Mouse (Mus musculus) stomach, postnatal 0 days (tissue): ENCODE measurements around the gene Emc8. TPM values are rescaled to one million over a fixed set of nuclear protein-coding genes. Genes with fewer than 3 reads are reported as not detected.
A peak's percentile ranks its signal among the peaks of the same experiment; 100 is the strongest.

Experiments used
- ATAC-seq: fragments of 200-750 bp; cut with Nextera tagmentation; 2 replicates; pipeline ENCODE4 v1.8.0; 2017; ENCODE audit not compliant: low FRiP score, low TSS enrichment
- DNase-seq: peaks from one replicate; pipeline ENCODE4 v3.0.0-alpha.2; 2016; ENCODE audit warnings: low spot score
- H3K27ac ChIP-seq: fragments of 300-500 bp; sonication (generic); replicated peaks from 2 replicates; pipeline ENCODE4 v1.5.1; 2014; ENCODE audit warnings: mild to moderate bottlenecking, control low read depth
- H3K27me3 ChIP-seq: fragments of 300-500 bp; sonication (generic); 2 replicates; pipeline ENCODE4 v1.6.1; 2014; ENCODE audit warnings: low read length; ENCODE audit not compliant: control insufficient read depth, insufficient read depth
- H3K36me3 ChIP-seq: fragments of 300-500 bp; sonication (generic); 2 replicates; pipeline ENCODE4 v1.6.1; 2014; ENCODE audit warnings: low read length, mixed read lengths; ENCODE audit not compliant: control insufficient read depth, insufficient read depth
- H3K4me1 ChIP-seq: fragments of 300-500 bp; sonication (generic); replicated peaks from 2 replicates; pipeline ENCODE4 v1.6.1; 2014; ENCODE audit warnings: antibody characterized with exemption; ENCODE audit not compliant: control insufficient read depth, insufficient read depth
- H3K4me2 ChIP-seq: fragments of 300-500 bp; sonication (generic); replicated peaks from 2 replicates; pipeline ENCODE4 v1.6.1; 2014; ENCODE audit warnings: low read depth, mild to moderate bottlenecking, control low read depth, moderate library complexity
- H3K4me3 ChIP-seq: fragments of 300-500 bp; sonication (generic); 2 replicates; pipeline ENCODE4 v1.5.1; 2014; ENCODE audit warnings: low read depth, low read length, control low read depth
- H3K9ac ChIP-seq: fragments of 300-500 bp; sonication (generic); 2 replicates; pipeline ENCODE4 v1.6.1; 2014; ENCODE audit warnings: mild to moderate bottlenecking, low read length, control low read depth, mixed read lengths
- H3K9me3 ChIP-seq: fragments of 300-500 bp; sonication (generic); 2 replicates; pipeline ENCODE4 v1.6.1; 2016; ENCODE audit warnings: low read length; ENCODE audit not compliant: control insufficient read depth
- CTCF ChIP-seq: IDR thresholded peaks from 2 replicates; pipeline ENCODE4 v1.5.1; 2016; ENCODE audit warnings: antibody characterized with exemption, low read depth, mild to moderate bottlenecking, moderate library complexity
- EP300 ChIP-seq: optimal IDR thresholded peaks from 2 replicates; pipeline ENCODE3; 2016; ENCODE audit warnings: antibody characterized with exemption
- WGBS: fragments of 180-500 bp; shearing (Covaris S2); extraction: QIAGEN DNeasy Blood & Tissue Kit; methylation state at CpG from one replicate; pipeline ENCODE4 v1.1.7; 2014; 5-methylcytosine and 5-hydroxymethylcytosine counted together
- polyA plus RNA-seq: library from polyadenylated mRNA; unstranded; fragments of >200 nt; fragmentation: Nextera tagmentation; extraction: Ambion mirVana; gene quantifications from 2 replicates; pipeline ENCODE4 v1.2.1, GENCODE M21; 2015

The Emc8 gene
- polyA plus RNA-seq, result 149 and 162 TPM in 2 replicates

- peak; percentile 45; the same call in 1 of the 2 replicates for ATAC-seq
- DNase-seq, result no peak
- Histone ChIP-seq H3K27ac (peak within 1 kb of the TSS; percentile 91), H3K4me2 (peak within 1 kb of the TSS; percentile 91), H3K9ac (peak within 1 kb of the TSS; percentile 97), H3K4me3 (peak within 1 kb of the TSS; percentile 91), H3K4me1 (peaks cover 8% of the 10 kb centered on the region), H3K9me3 (no peaks in the 10 kb centered on the region), H3K27me3 (no peaks in the 10 kb centered on the region), H3K36me3 (peaks cover 6% of the 10 kb centered on the region)
- TF ChIP-seq CTCF (no peak), EP300 (no peak)
- under 1% methylated on average over 37 of the region's 51 CpGs for WGBS
These were observed at the start of gene Emc8 for GRCm38 (mm10) chr8:120668374-120668905. Gene Emc8, minus strand, starts transcription at chr8:120668573.

GRCm38 (mm10) chr8:120715996-120716680 is 47.8 kb upstream of the Emc8 start:
- no peaks in the 10 kb centered on the region for H3K27me3 ChIP-seq
- no peak overlapping the region for H3K27ac ChIP-seq
- H3K9me3 ChIP-seq, result no peaks in the 10 kb centered on the region
- no peak overlapping the region for H3K9ac ChIP-seq
- ATAC-seq (peak; percentile 81), DNase-seq (peak; percentile 49)
- TF ChIP-seq EP300 (no peak), CTCF (no peak)
- no peak overlapping the region for H3K4me3 ChIP-seq
- H3K4me2 ChIP-seq, result no peak overlapping the region
- H3K36me3 ChIP-seq, result no peaks in the 10 kb centered on the region
- no peaks in the 10 kb centered on the region for H3K4me1 ChIP-seq
- 71% methylated on average over 15 of the region's 15 CpGs for WGBS

- ATAC-seq (no peak), DNase-seq (no peak)
- Histone ChIP-seq H3K4me1 (no peaks in the 10 kb centered on the region), H3K4me3 (no peak overlapping the region), H3K36me3 (no peaks in the 10 kb centered on the region), H3K27ac (no peak overlapping the region), H3K9me3 (no peaks in the 10 kb centered on the region), H3K9ac (no peak overlapping the region), H3K4me2 (no peak overlapping the region), H3K27me3 (no peaks in the 10 kb centered on the region)
- WGBS, result 73% methylated on average over 6 of the region's 6 CpGs
- TF ChIP-seq EP300, result no peak
- no peak for TF ChIP-seq CTCF
These were observed 46.8 kb upstream of the Emc8 start for GRCm38 (mm10) chr8:120715200-120715599.

DNA sequence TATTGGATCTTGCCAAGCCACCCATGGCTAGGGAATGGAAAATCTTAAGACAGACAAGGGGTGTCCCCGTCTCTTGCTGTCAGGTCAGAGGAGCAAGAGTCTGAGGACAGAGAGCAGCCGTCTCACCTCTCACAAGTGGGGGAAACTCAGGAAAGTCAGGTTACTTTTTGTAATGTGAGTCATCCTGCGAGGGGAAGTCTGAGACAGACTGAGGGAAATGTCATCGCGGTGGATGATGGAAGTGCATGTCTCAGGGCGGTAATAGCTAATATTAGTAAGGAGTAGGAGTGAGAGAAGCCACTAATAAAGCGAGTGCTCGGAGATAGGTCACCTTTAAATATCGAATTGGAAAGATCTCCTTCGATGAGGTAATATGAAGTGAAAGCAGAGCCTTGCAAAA is 40.8 kb upstream of the Emc8 start:
- Histone ChIP-seq H3K4me3 (no peak overlapping the region), H3K27me3 (no peaks in the 10 kb centered on the region), H3K9me3 (no peaks in the 10 kb centered on the region), H3K4me1 (no peaks in the 10 kb centered on the region), H3K27ac (no peak overlapping the region), H3K9ac (no peak overlapping the region), H3K36me3 (no peaks in the 10 kb centered on the region), H3K4me2 (no peak overlapping the region)
- 60% methylated on average over 10 of the region's 10 CpGs for WGBS
- no peak for TF ChIP-seq EP300
- ATAC-seq, result no peak
- no peak for DNase-seq

GRCm38 (mm10) chr8:120706193-120706592 is 37.8 kb upstream of the Emc8 start:
- Histone ChIP-seq H3K36me3 (no peaks in the 10 kb centered on the region), H3K4me3 (no peak overlapping the region), H3K4me2 (no peak overlapping the region), H3K9ac (no peak overlapping the region), H3K27me3 (no peaks in the 10 kb centered on the region), H3K4me1 (no peaks in the 10 kb centered on the region), H3K9me3 (no peaks in the 10 kb centered on the region), H3K27ac (no peak overlapping the region)
- TF ChIP-seq EP300 (no peak), CTCF (no peak)
- DNase-seq, result no peak
- no peak for ATAC-seq
- WGBS, result 40% methylated on average over 3 of the region's 3 CpGs

- Histone ChIP-seq H3K9me3 (no peaks in the 10 kb centered on the region), H3K4me3 (no peak overlapping the region), H3K9ac (no peak overlapping the region), H3K27me3 (no peaks in the 10 kb centered on the region), H3K4me2 (no peak overlapping the region), H3K4me1 (no peaks in the 10 kb centered on the region), H3K27ac (no peak overlapping the region), H3K36me3 (no peaks in the 10 kb centered on the region)
- DNase-seq (no peak), ATAC-seq (no peak)
- WGBS, result 79% methylated on average over 15 of the region's 15 CpGs
- TF ChIP-seq CTCF (no peak), EP300 (no peak)
These were observed 36.8 kb upstream of the Emc8 start for GRCm38 (mm10) chr8:120705163-120705562.
